Mouse (Mus musculus) adrenal gland, adult 2 months (tissue): Measurements from ENCODE around the gene Kif9. TPM values are rescaled to one million over a fixed set of nuclear protein-coding genes. Genes with fewer than 3 reads are reported as not detected.

Source experiments
- DNase-seq: peaks from one replicate; pipeline ENCODE4 v3.0.0; 2021
- polyA plus RNA-seq: library from polyadenylated mRNA; depleted of rRNA; stranded (reverse); fragments of >200 nt; gene quantifications from 2 replicates; pipeline ENCODE4 v1.2.3, GENCODE M21; 2012; rRNA removed
- total RNA-seq, 2 experiments: library from RNA; stranded (reverse); gene quantifications; 2 replicates each; pipeline ENCODE4 v1.2.3; 2021

The Kif9 gene
- total and polyA plus RNA-seq, 3 experiments, result 0.27 to 1.3 (median 0.86) TPM

DNA sequence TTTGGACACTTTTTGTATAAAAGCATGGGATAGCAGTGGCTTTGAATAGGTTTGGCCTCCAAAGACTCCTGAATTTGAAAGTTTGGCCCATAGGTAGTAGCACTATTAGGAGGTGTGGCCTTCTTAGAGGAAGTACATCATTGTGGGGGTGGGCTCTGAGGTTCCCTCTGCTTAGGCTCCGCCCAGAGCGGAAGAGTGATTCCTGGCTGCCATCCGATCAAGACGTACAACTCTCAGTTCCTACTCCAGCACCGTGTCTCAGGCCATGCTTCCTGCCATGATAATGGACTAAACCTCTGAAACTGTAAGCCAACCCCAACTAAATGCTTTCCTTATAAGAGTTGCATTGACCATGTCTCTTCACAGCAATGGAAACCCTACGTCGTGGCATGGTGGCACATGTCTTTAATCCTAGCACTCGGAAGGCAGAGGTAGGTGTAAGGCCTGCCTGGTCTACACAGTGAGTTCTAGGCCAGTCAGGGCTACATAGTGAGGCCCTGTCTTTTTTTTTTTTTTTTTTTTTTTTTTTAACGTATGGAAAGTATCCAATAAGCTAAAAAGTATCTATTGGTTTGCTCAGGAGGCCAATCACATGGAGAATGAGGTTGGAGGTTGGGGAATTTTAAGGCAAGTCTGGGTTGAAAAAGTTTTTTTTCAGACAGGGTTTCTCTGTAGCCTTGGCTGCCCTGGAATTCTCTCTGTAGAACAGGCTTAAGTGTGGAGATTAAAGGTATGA, 52.4 kb downstream of the Kif9 start:
- no peak for DNase-seq

DNA sequence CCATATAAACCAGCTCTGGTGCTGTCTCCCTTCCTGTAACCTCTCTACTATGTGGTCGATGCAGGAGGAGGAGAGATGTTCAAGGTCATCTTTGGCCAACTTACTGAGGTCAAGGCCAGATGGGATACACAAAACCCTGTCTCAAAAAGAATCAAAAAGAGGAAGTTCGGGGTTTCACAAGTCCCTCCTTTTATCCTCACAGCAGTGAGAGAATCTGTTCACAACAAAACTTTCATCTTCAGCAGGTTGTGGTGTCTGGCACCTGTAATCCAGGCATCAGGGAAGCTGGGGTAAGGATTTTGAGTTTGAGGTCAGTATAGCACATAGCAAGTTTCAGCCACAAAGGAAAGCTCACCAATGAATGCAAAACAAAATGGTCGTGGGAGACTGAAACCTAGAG, 53.9 kb downstream of the Kif9 start:
- no peak for DNase-seq

- DNase-seq, result no peak
Measured at GRCm38 (mm10) chr9:110531151-110531791, 54.5 kb downstream of the Kif9 start.

GRCm38 (mm10) chr9:110531914-110532489, 55.2 kb downstream of the Kif9 start:
- DNase-seq, result peak; percentile 98

- DNase-seq, result peak; percentile 86
Measured at GRCm38 (mm10) chr9:110532538-110533291, 56.0 kb downstream of the Kif9 start, which contains the start of gene Setd2. Gene Setd2, plus strand, starts transcription at chr9:110532597.

- no peak for DNase-seq
Measured at GRCm38 (mm10) chr9:110533645-110534044, 56.9 kb downstream of the Kif9 start.

DNA sequence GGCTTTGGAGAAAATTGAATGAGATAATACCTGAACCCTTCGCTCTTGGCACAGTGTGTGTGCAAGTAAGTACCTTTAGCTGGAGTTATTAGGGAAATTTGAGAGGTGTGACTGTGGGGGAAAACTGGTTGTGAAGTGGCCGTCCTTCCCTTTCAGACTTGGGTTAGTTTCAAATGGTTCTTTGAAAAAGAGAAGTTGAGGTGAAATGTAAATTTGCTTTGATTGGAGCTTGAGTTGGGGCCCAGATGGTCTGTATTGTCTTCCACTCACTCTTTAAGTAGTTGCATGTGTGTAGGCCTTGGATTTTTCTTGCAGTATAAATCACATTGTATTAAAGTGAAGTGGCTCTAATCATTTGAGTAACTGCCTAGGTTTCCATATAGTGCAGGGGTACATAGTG, 58.4 kb downstream of the Kif9 start:
- no peak for DNase-seq

DNA sequence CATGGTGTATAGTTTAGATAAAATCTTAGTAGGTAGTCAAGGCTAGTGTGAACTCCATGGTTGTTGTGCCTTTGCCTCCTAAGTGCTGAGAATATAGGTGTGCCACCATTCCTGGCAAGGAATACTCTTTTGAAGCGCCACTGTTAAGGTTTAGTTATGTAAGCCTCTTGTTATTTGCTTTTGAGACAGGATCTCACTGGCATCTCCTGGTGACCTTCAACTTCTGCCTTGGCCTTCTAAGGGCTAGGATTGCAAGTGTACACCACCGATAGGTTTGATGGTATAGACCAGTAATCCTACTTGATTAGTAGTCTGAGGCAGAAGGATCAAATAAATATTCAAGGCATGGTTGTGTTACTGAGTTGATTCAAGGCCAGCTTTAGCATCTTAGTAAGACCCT, 59.9 kb downstream of the Kif9 start:
- no peak for DNase-seq

- no peak for DNase-seq
Measured at GRCm38 (mm10) chr9:110538511-110538910, 61.8 kb downstream of the Kif9 start.

GRCm38 (mm10) chr9:110541988-110542387, 65.2 kb downstream of the Kif9 start:
- DNase-seq, result no peak

DNA sequence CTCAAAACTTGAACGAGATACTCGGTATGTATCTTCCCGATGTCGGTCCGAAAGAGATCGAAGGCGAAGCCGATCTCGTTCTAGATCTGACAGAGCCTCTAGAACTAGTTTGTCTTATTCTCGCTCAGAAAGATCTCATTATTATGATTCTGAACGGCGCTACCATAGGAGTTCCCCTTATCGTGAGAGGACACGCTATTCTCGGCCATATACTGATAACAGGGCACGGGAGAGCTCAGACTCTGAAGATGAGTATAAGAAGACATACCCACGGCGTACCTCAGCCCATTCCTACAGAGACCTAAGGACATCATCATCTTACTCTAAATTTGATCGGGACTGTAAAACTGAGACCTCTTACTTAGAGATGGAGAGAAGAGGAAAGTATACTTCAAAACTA, 71.5 kb downstream of the Kif9 start:
- no peak for DNase-seq

GRCm38 (mm10) chr9:110568309-110568708, 91.6 kb downstream of the Kif9 start:
- DNase-seq, result no peak

Other genes with a start within 250 kb of the Kif9 start
- gene Cspg5, start 233.2 kb upstream of the Kif9 start, total RNA-seq, result 10 to 100 TPM; 18.0 to 19.6 TPM
- gene Cspg5, start 233.2 kb upstream of the Kif9 start, polyA plus RNA-seq, result 10.8 and 13.9 TPM in 2 replicates
- gene Elp6, start 171.8 kb upstream of the Kif9 start, total RNA-seq, result 10 to 100 TPM in 1 of 2 experiments, 1 to 10 TPM in 1; 5.6 to 11.3 TPM
- gene Elp6, start 171.8 kb upstream of the Kif9 start, polyA plus RNA-seq, result 9.9 and 10.3 TPM in 2 replicates
- gene Scap, start 143.7 kb upstream of the Kif9 start, total RNA-seq, result 100 to 1,000 TPM in 1 of 2 experiments, 10 to 100 TPM in 1; 98.3 to 148 TPM
- gene Scap, start 143.7 kb upstream of the Kif9 start, polyA plus RNA-seq, result 99.4 and 112 TPM in 2 replicates
- 10 to 100 TPM; 62.9 to 72.5 TPM for gene Ptpn23, start 68.7 kb upstream of the Kif9 start, total RNA-seq
- gene Ptpn23, start 68.7 kb upstream of the Kif9 start, polyA plus RNA-seq, result 64.5 and 88.5 TPM in 2 replicates
- gene Ngp, start 57.2 kb upstream of the Kif9 start, total RNA-seq, result 1 to 10 TPM in 1 of 2 experiments, not detected in 1; 2.2 TPM
- not detected in 2 replicates for gene Ngp, start 57.2 kb upstream of the Kif9 start, polyA plus RNA-seq
- gene Klhl18, start 264 bp upstream of the Kif9 start, total RNA-seq, result 10 to 100 TPM in 1 of 2 experiments, 1 to 10 TPM in 1; 9.7 to 13.4 TPM
- gene Klhl18, start 264 bp upstream of the Kif9 start, polyA plus RNA-seq, result 8.7 and 9.4 TPM in 2 replicates
- 10 to 100 TPM; 49.1 to 75.8 TPM for gene Setd2, start 55.6 kb downstream of the Kif9 start, total RNA-seq
- gene Setd2, start 55.6 kb downstream of the Kif9 start, polyA plus RNA-seq, result 23.3 and 25.9 TPM in 2 replicates
- 10 to 100 TPM; 12.0 to 14.5 TPM for gene Nradd, start 147.5 kb downstream of the Kif9 start, total RNA-seq
- gene Nradd, start 147.5 kb downstream of the Kif9 start, polyA plus RNA-seq, result 27.6 and 30.2 TPM in 2 replicates
- gene Nbeal2, start 177.2 kb downstream of the Kif9 start, total RNA-seq, result 1 to 10 TPM; 5.5 to 7.1 TPM
- gene Nbeal2, start 177.2 kb downstream of the Kif9 start, polyA plus RNA-seq, result 22.5 and 30.8 TPM in 2 replicates
- 10 to 100 TPM; 51.6 to 71.6 TPM for gene Ccdc12, start 179.5 kb downstream of the Kif9 start, total RNA-seq
- gene Ccdc12, start 179.5 kb downstream of the Kif9 start, polyA plus RNA-seq, result 38.4 and 45.5 TPM in 2 replicates